Mouse (Mus musculus): ENCODE measurements around the gene Lpin2. TPM values are rescaled to one million over a fixed set of nuclear protein-coding genes. Genes with fewer than 3 reads are reported as not detected.

Gene Lpin2
- polyA plus RNA-seq, 1 experiment from 2014 or later = 34.5 TPM

DNA sequence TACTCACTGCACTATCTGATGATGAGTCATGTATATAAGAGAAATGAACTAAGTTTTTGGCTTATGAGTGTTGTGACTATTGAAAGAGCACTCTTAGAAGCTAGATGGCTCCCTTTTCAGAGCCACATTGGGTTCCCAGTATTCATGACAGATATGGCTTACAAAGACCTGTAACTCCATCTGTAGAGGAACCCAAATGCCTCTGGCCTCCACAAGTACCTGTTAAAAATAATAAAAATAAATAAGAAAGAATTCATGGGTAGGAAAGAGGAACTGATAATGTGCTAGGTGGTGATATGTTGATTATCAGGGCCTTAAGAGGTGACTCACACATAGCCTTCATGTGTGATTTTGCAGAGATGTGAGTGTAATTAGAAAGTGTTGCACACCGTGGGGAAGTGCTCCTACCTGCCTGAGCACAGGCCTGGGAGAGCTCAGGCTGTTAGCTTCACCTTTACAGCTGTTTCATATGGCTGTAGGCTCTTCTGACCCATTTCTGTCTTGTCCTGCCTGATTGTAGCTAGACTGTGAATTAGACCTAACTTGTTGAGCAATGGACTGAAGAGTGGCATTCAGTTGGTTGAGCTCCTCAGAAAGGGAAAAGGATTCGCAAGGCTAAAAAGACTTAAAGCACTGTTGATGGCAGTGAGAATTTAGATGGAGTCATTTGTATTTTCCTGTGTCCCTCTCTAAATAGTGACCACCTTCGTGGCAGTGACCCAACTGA, 12.7 kb downstream of the Lpin2 start:
- 87% methylated on average over 3 of the region's 3 CpGs for WGBS
- Histone ChIP-seq H3K9me3 (replicated peaks) (peaks cover 12% of the 10 kb centered on the region; the same call in 1 of the 2 replicates), H3K36me3 (peaks cover 5% of the 10 kb centered on the region; the same call in 1 of the 2 replicates), H3K4me3 (no peak overlapping the region), H3K27me3 (ENCODE audit: low read depth, poor library complexity, severe bottlenecking) (no peaks in the 10 kb centered on the region), H3K4me1 (peaks cover 9% of the 10 kb centered on the region; the same call in 1 of the 2 replicates), H3K27ac (replicated peaks) (no peak overlapping the region)
- no peak for DNase-seq (ENCODE audit: low spot score)

DNA sequence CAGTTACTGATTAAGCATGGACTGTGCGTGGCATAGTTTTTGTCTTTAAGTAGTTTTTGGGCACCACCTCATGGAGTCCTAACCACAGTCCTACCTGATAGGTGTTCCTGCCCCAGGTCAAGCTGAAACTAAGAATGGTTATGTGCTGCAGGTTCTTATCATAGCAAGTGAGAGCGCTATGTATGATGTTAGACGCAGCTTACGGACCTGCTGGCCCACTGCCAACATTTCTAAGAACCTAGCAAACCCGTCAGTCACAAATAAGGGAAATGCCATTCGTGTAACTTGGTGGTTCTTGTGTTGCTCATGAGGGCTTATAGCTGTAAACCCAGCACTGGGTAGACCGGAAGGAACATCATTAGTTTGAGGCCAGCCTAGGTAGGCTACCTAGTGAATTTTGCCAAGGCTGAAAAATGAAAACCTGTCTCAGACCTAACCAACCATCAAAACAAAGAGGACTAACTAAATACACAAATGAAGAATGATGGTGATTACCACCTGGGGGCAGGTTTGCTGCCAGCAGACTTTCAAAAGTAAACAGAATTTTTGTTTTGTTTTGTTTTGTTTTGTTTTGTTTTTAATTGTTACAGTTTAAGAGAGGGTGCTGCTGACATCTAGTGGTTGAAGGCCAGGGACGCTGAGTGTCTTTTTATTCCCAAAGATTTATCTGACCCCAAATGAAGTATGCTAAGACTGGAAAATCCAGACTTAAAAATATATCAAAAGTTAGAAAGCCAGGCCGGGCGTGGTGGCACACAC, 13.5 kb downstream of the Lpin2 start:
- Histone ChIP-seq H3K27ac (replicated peaks) (no peak overlapping the region), H3K4me1 (peaks cover 13% of the 10 kb centered on the region; the same call in 1 of the 2 replicates), H3K36me3 (peaks cover 5% of the 10 kb centered on the region; the same call in 1 of the 2 replicates), H3K4me3 (no peak overlapping the region), H3K27me3 (ENCODE audit: low read depth, poor library complexity, severe bottlenecking) (no peaks in the 10 kb centered on the region), H3K9me3 (replicated peaks) (peaks cover 12% of the 10 kb centered on the region; the same call in 1 of the 2 replicates)
- WGBS = 82% methylated on average over 10 of the region's 10 CpGs
- no peak for DNase-seq (ENCODE audit: low spot score)

DNA sequence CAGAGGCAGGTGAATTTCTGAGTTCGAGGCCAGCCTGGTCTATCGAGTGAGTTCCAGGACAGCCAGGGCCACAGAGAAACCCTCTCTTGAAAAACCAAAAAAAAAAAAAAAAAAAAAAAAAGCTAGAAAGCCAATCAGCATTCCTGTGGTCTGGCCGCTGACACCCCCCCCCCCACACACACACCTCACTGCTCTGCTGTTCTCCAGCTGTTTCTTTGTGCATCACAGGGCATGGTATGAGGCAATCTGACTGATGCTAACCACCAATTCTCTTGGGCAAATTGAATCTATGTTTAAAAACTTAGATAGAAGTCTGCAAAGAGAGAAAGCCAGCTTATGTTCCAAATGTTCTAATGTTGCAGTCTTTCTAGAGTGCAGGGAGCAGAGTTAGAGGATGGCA, 14.1 kb downstream of the Lpin2 start:
- H3K36me3 ChIP-seq = peaks cover 5% of the 10 kb centered on the region; the same call in 1 of the 2 replicates
- no peak overlapping the region for H3K27ac ChIP-seq (replicated peaks)
- 78% methylated on average over 3 of the region's 3 CpGs for WGBS
- DNase-seq (ENCODE audit: low spot score) = no peak
- H3K4me1 ChIP-seq = peaks cover 13% of the 10 kb centered on the region
- no peak overlapping the region for H3K4me3 ChIP-seq
- H3K27me3 ChIP-seq (ENCODE audit: low read depth, poor library complexity, severe bottlenecking) = no peaks in the 10 kb centered on the region
- peaks cover 12% of the 10 kb centered on the region; the same call in 1 of the 2 replicates for H3K9me3 ChIP-seq (replicated peaks)

DNA sequence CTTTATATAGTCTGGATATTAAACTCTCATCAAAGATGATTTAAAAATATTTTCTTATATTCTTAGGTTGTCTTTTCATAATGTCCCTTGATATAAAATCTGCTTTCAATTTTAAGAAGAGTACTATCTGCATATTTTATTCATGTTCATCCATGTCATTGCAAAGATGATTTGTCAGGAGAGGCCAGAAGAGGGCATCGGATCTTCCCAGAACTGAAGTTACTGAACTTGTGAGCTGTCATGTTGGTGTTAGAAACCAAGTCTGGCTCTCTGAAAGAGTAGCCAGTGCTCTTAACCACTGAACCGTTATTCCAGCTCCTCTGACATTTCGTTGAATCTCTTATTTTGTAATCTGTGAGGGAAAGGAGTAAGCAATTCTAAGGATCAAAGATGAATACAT, 17.0 kb downstream of the Lpin2 start:
- peaks cover 23% of the 10 kb centered on the region for H3K4me1 ChIP-seq
- no peak for DNase-seq (ENCODE audit: low spot score)
- no peaks in the 10 kb centered on the region for H3K36me3 ChIP-seq
- H3K4me3 ChIP-seq = no peak overlapping the region
- H3K27me3 ChIP-seq (ENCODE audit: low read depth, poor library complexity, severe bottlenecking) = no peaks in the 10 kb centered on the region
- WGBS = 88% methylated on average over 3 of the region's 3 CpGs
- H3K9me3 ChIP-seq (replicated peaks) = no peaks in the 10 kb centered on the region
- H3K27ac ChIP-seq (replicated peaks) = no peak overlapping the region

DNA sequence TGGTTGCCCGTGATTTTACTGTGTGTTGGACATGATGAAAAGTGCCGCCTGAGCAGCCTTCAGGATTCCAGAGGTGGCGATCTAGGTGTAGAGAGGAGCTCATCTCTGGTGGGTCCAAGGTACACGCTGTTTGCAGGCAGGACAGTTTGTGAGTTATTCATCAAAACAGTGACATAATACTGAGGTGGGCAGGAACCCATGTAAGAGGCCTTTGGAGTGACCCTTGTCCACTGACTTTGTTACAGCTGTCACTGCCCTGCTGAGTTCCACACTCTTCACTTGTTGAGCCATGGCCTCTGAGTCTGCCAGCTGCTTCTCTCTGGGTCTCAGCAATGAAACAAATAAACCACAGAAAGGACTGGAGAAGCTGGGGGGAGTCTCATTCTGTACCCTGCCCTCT, 19.8 kb downstream of the Lpin2 start:
- DNase-seq (ENCODE audit: low spot score) = no peak
- H3K27ac ChIP-seq (replicated peaks) = no peak overlapping the region
- 88% methylated on average over 4 of the region's 4 CpGs for WGBS
- no peaks in the 10 kb centered on the region for H3K36me3 ChIP-seq
- H3K9me3 ChIP-seq (replicated peaks) = no peaks in the 10 kb centered on the region
- H3K27me3 ChIP-seq (ENCODE audit: low read depth, poor library complexity, severe bottlenecking) = no peaks in the 10 kb centered on the region
- peaks cover 23% of the 10 kb centered on the region for H3K4me1 ChIP-seq
- no peak overlapping the region for H3K4me3 ChIP-seq

DNA sequence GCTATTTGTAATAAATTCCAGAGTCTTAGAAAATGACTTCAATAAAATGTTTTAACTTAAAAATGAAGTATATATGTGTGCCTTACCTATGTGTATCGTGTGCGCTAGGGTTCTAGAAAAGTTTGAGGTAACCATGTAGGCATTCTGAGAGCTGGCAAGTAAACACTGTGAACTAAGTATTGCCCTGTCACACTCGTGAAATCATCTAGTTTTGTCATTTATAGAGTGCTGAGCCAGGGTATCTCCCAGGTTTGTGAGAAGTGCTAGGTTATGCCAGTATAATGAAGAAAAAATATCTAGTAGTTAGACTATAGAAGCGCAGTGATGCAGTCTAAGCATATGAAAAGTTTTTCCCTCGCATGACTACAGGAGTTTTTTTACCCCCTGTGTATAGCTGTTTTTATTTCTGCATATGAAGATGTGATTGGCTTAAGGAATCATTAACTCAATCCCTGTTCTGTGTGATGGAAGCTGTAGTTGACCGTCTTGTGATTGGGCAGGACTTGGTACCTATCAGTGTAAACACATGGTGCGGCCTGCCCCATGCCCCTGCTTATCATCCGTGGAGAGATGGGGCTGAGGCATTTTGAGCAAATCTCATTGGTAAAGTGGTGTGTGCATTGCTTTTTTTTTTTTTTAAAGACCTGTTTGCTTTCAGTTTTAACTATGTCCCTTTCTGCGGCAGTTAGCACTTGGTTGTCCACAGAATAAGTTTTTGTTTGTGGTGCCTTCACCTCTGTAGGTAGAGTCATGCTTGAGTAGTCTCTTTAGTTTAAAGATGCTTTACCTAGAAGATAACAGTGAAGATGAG, 21.8 kb downstream of the Lpin2 start:
- H3K9me3 ChIP-seq (replicated peaks) = 0 out of 2 replicates have a peak, but pooled peaks cover 2% of the 10 kb centered on the region
- no peak for DNase-seq (ENCODE audit: low spot score)
- no peaks in the 10 kb centered on the region for H3K27me3 ChIP-seq (ENCODE audit: low read depth, poor library complexity, severe bottlenecking)
- no peak overlapping the region for H3K27ac ChIP-seq (replicated peaks)
- H3K4me3 ChIP-seq = no peak overlapping the region
- WGBS = 90% methylated on average over 9 of the region's 9 CpGs
- H3K4me1 ChIP-seq = peaks cover 23% of the 10 kb centered on the region
- H3K36me3 ChIP-seq = peaks cover 7% of the 10 kb centered on the region; the same call in 1 of the 2 replicates

DNA sequence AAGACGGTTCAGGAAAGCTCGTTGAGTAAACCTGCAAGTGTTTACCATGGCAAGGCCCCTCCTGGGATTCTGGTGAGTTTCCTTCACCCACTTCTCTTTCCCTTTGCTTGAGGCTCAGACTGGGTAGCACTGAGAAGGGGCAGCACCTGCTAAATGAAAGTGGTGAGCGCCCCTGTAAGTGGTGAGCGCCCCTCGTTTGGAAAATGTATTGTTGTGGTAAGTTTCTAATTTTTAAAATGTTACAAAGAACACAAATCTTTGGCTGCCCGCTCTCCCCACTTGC, 22.4 kb downstream of the Lpin2 start:
- WGBS = 91% methylated on average over 6 of the region's 6 CpGs
- no peak for DNase-seq (ENCODE audit: low spot score)
- peaks cover 7% of the 10 kb centered on the region; the same call in 1 of the 2 replicates for H3K36me3 ChIP-seq
- H3K9me3 ChIP-seq (replicated peaks) = 0 out of 2 replicates have a peak, but pooled peaks cover 2% of the 10 kb centered on the region
- H3K4me3 ChIP-seq = no peak overlapping the region
- H3K27me3 ChIP-seq (ENCODE audit: low read depth, poor library complexity, severe bottlenecking) = no peaks in the 10 kb centered on the region
- H3K27ac ChIP-seq (replicated peaks) = no peak overlapping the region
- H3K4me1 ChIP-seq = peaks cover 23% of the 10 kb centered on the region

DNA sequence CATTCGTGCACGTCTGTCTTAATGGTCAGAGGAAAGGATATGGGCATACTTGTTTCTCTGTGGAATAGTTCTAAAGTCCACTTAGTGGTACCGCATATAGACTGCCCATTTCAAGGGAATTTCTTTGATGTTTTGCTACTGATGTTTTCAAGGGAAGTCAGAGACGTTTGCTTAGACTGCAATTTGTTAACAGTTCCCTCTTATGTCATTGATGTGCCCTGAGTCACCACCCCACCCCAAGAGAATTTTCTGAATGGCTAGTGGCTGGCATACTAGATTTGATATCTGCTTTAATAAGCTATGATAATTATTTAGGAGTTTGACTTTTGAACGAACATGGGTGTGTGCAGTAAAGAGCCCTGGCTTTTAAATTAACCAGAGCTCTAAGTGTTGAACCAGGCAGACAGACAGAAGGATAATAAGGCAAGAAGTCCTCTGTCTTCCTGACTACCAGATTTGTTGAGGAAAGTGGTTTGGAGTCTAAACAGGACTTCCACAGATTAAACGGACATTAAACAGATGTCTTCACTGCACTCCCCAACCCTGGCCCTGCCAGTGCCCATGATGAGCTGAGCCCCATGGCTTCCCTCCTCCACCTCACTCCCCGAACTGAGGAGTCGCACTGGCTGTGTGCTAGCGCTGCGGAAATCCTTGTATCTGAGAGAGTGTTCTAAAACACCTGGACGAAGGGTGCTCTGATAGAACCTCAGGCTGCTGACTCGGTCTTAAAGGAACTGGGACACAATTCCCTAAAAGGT, 24.0 kb downstream of the Lpin2 start:
- Histone ChIP-seq H3K27ac (replicated peaks) (no peak overlapping the region), H3K9me3 (replicated peaks) (0 out of 2 replicates have a peak, but pooled peaks cover 2% of the 10 kb centered on the region), H3K4me3 (no peak overlapping the region), H3K36me3 (peaks cover 7% of the 10 kb centered on the region; the same call in 1 of the 2 replicates), H3K27me3 (ENCODE audit: low read depth, poor library complexity, severe bottlenecking) (no peaks in the 10 kb centered on the region), H3K4me1 (peaks cover 17% of the 10 kb centered on the region)
- no peak for DNase-seq (ENCODE audit: low spot score)
- WGBS = 84% methylated on average over 12 of the region's 12 CpGs

DNA sequence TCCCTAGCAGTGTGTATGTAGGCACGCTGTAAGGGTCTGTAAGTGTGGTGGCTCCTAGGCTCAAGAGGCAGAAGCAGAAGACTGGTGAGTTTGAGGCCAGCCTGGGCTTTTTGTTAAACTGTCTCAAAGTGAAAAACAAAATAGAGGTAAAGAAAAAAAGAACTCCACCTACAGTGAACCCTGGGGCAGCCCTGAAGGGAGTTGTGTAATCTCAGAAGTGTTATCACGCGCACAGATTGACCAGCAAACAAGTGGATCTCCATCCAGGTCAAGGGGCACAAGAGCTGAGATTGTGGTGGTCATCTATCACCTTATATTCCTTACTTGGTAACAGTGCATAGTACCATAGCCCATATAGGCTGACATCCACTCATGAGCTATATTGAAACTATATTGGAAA, 24.9 kb downstream of the Lpin2 start:
- H3K4me3 ChIP-seq = no peak overlapping the region
- peaks cover 7% of the 10 kb centered on the region; the same call in 1 of the 2 replicates for H3K36me3 ChIP-seq
- peaks cover 11% of the 10 kb centered on the region for H3K4me1 ChIP-seq
- H3K27me3 ChIP-seq (ENCODE audit: low read depth, poor library complexity, severe bottlenecking) = no peaks in the 10 kb centered on the region
- H3K9me3 ChIP-seq (replicated peaks) = 0 out of 2 replicates have a peak, but pooled peaks cover 2% of the 10 kb centered on the region
- 96% methylated on average over 3 of the region's 3 CpGs for WGBS
- no peak for DNase-seq (ENCODE audit: low spot score)
- no peak overlapping the region for H3K27ac ChIP-seq (replicated peaks)

DNA sequence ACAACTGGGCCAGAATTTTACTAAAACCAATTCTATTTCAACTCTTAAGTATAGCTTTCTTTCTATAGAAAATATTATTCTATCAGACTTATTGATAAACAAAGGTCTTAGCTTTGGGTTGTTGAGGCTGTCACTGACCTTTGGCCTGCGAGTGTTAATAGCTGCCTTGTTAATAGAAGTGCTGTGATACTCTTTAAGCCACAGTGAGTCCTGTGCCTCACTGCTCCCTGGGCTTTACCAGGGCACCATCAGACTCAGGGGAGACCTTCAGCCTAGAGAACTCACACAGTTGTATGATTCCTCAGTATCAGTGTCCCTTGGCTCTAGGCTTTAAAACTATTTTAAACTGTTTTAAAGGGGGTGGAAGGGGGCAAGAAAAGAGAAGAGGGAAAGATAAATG, 26.0 kb downstream of the Lpin2 start:
- Histone ChIP-seq H3K4me3 (no peak overlapping the region), H3K27ac (replicated peaks) (no peak overlapping the region), H3K36me3 (peaks cover 7% of the 10 kb centered on the region; the same call in 1 of the 2 replicates), H3K27me3 (ENCODE audit: low read depth, poor library complexity, severe bottlenecking) (no peaks in the 10 kb centered on the region), H3K4me1 (0 out of 2 replicates have a peak, but pooled peaks cover 3% of the 10 kb centered on the region), H3K9me3 (replicated peaks) (0 out of 2 replicates have a peak, but pooled peaks cover 2% of the 10 kb centered on the region)
- no peak for DNase-seq (ENCODE audit: low spot score)
- 94% methylated on average over 1 of the region's 1 CpGs for WGBS

DNA sequence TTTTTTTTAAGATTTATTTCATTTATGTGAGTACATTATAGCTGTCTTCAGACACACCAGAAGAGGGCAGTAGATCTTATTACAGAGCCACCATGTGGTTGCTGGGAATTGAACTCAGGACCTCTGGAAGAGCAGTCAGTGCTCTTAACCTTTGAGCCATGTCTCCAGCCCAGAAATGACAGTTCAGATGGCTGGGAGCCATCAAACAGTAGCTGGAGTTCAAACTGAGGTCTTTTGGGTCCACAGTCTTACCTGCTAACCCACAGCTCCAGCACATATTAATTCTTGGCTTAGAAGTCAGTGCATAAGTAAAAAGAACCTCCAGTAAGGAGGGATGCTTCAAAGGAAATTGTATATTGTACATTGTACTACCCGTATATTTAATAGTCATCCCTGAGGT, 26.6 kb downstream of the Lpin2 start:
- Histone ChIP-seq H3K9me3 (replicated peaks) (0 out of 2 replicates have a peak, but pooled peaks cover 2% of the 10 kb centered on the region), H3K36me3 (peaks cover 7% of the 10 kb centered on the region; the same call in 1 of the 2 replicates), H3K4me1 (0 out of 2 replicates have a peak, but pooled peaks cover 3% of the 10 kb centered on the region), H3K4me3 (no peak overlapping the region), H3K27ac (replicated peaks) (no peak overlapping the region), H3K27me3 (ENCODE audit: low read depth, poor library complexity, severe bottlenecking) (no peaks in the 10 kb centered on the region)
- 96% methylated on average over 1 of the region's 1 CpGs for WGBS
- no peak for DNase-seq (ENCODE audit: low spot score)

DNA sequence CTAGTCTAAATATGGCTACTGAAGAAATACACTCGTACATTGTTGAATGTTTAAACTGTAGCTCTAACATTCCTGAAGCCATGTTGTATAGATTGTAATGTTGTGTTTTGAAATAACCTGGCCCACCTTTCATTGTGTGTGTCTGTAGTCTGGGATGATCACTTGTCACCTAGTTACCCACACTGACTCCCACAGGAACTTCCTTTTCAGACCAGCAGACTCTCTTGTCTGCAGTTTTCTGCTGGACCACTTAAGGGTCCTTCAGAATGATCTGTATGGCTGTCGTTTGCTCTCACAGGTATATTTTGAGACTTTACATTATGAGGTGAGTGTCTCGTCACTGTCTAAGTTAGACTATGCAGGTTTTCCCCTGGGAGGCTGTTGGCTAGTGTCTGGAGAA, 27.6 kb downstream of the Lpin2 start:
- H3K27me3 ChIP-seq (ENCODE audit: low read depth, poor library complexity, severe bottlenecking) = no peaks in the 10 kb centered on the region
- no peak overlapping the region for H3K4me3 ChIP-seq
- WGBS = 88% methylated on average over 3 of the region's 3 CpGs
- no peak for DNase-seq (ENCODE audit: low spot score)
- H3K27ac ChIP-seq (replicated peaks) = no peak overlapping the region
- H3K36me3 ChIP-seq = peaks cover 7% of the 10 kb centered on the region; the same call in 1 of the 2 replicates
- H3K4me1 ChIP-seq = 0 out of 2 replicates have a peak, but pooled peaks cover 3% of the 10 kb centered on the region
- H3K9me3 ChIP-seq (replicated peaks) = 0 out of 2 replicates have a peak, but pooled peaks cover 2% of the 10 kb centered on the region
